Mouse (Mus musculus): ENCODE data around the gene Fermt1.

The Fermt1 gene

GRCm38 (mm10) chr2:132945326-132946207 lies at the start of gene Fermt1:
Fermt1 (minus strand) TSS chr2:132945906.
- no peak for DNase-seq (ENCODE audit: low read depth, low spot score)

- DNase-seq (ENCODE audit: low read depth, low spot score): no peak
Observed at GRCm38 (mm10) chr2:132992659-132993531, 47.2 kb upstream of the Fermt1 start.

DNA sequence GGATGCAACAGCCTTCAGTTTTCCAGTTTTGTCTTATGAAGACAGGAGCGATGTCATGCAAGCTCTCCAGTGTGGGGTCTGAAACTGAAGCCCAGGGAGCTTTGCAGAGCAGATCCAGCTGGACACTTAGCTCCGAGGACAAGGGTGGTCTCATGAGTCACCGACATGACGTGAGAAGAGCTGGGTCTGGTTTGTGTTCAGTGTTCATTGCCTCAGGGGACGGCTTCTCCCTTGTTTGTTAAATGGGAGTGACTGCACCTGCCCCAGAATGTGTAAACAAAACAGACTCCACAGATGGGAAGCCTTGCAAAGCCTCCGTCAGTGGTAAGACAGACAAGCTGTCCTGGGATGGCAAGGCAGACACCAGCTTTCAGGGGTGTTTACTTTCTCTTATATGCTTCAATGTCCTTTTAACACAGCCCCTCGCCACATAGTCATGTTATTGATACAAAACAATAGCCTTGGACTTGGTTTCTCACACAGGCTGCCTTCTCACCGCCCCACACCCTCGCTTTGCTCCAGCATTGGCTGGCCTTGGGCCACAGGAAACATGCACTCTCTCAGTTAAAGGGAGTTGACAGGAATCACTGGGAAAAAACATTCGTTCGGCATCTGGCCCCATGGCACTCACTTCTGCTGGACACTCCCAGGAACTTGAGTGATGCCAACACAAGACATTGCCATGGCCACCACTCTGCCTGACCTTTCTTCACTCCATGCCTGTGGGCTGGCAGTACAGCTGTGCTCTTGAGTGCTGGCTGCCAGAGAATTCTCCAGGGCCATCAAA lies 44.3 kb upstream of the Fermt1 start:
- no peak for DNase-seq (ENCODE audit: low read depth, low spot score)

DNA sequence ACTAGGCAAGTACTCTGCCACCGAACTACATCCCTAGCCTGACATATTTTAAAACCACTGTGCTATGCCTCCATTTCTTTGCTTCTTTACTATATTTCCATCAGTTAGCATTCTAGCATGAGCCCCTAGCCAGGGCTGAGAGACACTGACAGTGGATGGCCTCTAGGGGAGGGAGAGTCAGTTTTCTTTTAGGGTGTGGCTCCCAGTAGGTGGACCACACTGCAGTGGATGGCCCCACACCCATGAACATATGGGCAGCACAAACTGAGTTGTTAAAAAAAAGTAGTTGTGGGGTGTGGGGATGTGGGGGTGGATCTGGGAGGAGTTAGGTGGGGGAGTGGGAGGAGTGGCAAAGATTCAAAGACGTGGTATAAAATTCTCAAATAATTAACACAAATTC lies 27.6 kb upstream of the Fermt1 start:
- no peak for DNase-seq (ENCODE audit: low read depth, low spot score)

DNA sequence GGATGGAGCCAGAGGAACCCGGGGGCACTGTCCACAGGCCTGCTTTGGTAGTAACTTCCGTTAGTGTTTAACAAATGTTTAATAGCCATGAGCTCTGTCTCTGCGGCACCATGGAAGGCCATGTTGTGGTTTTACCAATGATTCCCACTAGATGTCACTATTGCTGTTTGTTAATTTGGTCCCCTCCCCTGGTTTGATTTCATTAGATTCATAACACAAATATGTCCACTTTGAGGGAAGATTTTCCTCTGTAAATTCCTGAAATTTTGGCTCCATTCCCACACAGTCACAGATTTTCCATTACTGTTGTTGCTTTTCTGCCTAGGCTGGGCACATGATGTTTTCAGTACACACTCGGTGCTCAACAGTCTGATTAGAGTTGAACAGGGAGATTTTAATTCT lies 25.1 kb upstream of the Fermt1 start:
- DNase-seq (ENCODE audit: low read depth, low spot score): peak; percentile 24

GRCm38 (mm10) chr2:132957786-132958185 lies 12.1 kb upstream of the Fermt1 start:
- DNase-seq (ENCODE audit: low read depth, low spot score): no peak

DNA sequence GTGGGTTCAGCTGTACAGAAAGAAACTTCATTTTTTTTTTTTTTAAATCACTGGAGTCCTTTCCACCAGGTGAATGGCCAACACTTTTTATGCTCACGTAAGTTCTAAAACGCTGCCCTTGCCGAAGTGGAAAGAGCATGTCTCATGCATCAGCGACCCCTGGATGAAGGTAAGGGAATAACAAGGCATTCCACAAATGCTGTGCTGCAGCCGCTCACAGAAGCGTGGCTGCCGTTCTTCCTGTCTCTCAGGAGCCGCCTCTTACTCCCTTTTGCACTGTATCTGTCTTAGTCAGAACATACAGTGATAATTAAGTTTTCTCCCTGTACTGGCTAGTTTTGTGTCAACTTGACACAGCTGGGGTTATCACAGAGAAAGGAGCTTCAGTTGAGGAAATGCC lies 6.5 kb upstream of the Fermt1 start:
- DNase-seq (ENCODE audit: low read depth, low spot score): peak; percentile 5

DNA sequence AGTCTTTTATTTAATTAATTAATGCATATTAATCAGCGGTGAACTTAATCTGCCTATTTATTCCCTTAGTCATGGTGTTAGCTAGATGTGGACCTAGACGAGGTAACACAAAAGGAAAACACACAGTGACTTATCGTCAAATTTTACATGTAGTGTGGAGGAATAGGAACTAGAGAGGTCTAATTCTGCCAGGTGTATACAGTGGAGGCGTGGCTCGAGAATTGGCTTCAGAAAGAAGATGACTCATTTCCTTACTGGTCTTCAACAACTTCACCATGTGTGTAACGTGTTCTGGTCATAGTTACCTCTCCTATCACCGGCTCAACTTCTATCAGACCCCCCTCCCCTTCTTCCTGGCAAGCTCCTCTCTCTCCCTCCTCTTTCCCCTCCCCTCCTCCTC lies 2.5 kb upstream of the Fermt1 start:
- DNase-seq (ENCODE audit: low read depth, low spot score): no peak

DNA sequence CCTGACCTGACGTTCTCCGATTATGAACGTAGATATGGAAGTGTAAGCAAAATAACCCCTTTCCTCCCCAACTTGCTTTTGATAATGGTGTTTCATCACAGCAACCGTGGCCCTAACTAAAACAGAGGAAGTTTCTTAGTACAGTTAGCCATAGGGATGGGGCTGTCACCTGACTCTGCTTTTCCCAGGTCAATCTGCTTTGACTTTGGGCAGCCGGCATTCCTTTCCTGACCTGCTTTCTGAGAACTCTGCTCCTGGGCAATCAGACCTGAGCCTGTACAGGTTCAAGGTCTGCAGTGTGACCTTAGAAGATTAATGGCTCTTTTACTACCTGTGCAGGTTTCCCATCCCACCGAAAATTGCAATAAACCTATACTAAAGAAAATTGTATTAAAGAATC lies 1.3 kb upstream of the Fermt1 start:
- DNase-seq (ENCODE audit: low read depth, low spot score): no peak

DNA sequence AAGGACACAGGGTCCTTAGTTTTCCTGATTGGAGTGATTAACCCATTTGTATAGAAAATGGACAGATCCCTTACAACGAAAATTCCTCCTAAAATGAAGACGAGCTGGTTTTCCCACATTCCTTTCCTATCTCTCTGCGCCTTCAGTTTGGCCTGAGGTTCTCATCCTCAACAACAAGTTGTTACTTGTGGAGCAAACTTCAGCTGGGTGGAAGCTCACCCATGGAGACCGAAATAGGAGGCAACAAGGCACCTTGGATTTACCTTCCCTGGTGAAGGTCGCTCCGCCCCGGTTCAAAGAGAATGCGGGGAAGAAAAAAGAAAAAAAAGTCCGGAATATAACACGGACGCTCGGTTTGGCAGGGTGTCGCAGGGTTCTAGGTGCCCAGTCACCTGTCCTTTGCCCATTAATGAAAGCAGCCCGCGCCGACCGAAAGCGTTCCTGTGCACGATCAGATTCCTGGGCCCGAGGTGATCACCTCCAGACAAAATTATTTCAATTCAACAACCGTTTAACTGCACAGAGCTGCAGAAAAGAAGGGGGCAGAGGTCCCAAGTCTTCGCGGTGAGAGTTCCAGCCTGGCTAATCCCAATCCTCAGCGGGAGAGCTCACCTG lies 888 bp downstream of the Fermt1 start:
- no peak for DNase-seq (ENCODE audit: low read depth, low spot score)

DNA sequence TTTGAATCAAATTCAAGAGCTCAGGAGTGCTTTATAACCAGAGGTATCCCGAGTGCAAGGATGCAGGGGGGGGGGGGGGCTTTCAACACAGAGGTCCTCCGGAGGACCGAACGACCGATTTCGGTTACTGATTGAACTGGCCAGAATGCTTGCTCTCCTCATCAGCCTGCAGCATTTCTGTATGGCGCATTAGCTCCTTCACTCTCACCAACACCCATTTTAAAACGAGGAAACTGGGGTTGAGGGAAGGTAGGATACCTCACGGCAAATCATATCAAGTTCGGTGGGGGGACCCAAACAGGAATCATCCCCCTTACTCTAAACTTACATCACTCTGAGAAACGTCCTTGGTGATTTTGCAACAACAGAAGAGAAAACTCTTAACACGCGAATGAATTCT lies 1.7 kb downstream of the Fermt1 start:
- DNase-seq (ENCODE audit: low read depth, low spot score): no peak

- DNase-seq (ENCODE audit: low read depth, low spot score): no peak
Observed at GRCm38 (mm10) chr2:132943596-132943995, 2.1 kb downstream of the Fermt1 start.

- no peak for DNase-seq (ENCODE audit: low read depth, low spot score)
Observed at GRCm38 (mm10) chr2:132939056-132939455, 6.7 kb downstream of the Fermt1 start.

DNA sequence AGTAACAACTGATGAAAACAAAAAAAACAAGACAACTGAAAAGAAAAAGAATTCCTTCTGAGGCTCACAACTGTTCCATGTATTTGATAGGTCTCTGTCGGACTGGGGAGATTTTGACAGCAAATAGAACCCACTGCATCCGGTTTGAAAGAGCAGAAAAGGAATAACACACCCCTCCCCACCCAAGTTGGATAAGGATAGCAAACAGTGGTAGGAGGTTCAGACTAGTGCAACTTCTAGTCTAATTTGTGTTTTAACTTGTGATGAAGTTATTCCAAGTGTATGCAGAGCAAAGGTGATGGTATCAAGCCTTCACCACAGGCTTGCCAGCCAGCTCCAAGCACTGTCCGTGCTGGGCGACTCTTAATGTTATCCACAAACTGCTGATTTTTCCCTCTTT lies 9.5 kb downstream of the Fermt1 start:
- DNase-seq (ENCODE audit: low read depth, low spot score): no peak

GRCm38 (mm10) chr2:132934711-132935110 lies 11.0 kb downstream of the Fermt1 start:
- no peak for DNase-seq (ENCODE audit: low read depth, low spot score)

DNA sequence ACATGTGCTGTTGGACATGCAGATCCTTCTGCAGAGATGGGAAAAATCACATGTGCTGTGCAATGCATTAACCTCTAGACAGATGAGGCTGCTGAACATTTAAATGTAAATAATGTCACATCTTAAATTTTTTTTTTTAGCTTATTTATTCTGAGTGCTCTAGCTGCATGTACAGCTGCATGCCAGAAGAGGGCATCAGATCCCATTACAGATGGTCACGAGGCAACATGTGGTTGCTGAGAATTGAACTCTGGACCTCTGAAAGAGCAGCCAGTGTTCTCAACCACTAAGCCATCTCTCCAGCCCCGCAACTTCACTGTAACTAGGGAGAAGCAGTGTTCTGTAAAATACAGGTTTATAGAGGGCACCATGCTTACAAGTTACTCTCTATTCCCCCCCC lies 11.6 kb downstream of the Fermt1 start:
- no peak for DNase-seq (ENCODE audit: low read depth, low spot score)

GRCm38 (mm10) chr2:132928999-132929398 lies 16.7 kb downstream of the Fermt1 start:
- no peak for DNase-seq (ENCODE audit: low read depth, low spot score)

DNA sequence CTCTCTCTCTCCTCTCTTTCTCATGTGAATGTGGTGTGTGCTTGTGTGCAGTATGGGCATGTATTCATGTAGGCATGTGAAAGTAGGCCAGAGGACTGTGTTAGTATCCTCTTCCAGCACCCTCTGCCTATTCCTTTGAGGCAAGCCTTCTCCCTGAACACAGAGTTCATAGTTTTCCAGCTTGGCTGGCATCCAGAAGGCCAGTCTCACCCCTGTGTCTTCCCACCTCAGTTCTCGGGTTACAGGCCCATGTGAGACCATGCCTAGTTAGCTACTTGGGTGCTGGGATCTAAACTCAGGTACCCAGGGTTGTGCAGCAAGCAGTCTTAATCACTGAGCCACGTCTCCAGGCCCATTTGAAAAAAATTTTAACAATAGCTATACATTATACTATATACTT lies 17.8 kb downstream of the Fermt1 start:
- no peak for DNase-seq (ENCODE audit: low read depth, low spot score)

DNA sequence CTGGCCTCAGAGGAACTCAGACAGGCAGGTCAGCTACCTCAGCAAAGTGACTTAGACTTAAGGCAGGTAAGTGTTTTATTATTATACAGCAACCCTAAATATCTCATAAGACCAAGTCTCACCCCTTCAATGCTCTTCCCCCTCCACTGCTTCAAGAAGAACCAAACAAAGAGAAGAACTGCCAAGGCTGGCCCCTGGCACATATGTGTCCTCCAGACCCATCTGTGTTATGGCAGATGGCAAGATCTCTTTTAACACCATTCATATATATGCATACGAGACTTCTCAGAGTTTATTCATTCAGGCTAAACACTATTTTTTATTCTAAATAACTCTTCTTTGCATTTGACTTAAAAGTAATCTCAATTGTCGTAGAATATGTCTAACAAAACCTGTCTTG lies 18.4 kb downstream of the Fermt1 start:
- no peak for DNase-seq (ENCODE audit: low read depth, low spot score)

DNA sequence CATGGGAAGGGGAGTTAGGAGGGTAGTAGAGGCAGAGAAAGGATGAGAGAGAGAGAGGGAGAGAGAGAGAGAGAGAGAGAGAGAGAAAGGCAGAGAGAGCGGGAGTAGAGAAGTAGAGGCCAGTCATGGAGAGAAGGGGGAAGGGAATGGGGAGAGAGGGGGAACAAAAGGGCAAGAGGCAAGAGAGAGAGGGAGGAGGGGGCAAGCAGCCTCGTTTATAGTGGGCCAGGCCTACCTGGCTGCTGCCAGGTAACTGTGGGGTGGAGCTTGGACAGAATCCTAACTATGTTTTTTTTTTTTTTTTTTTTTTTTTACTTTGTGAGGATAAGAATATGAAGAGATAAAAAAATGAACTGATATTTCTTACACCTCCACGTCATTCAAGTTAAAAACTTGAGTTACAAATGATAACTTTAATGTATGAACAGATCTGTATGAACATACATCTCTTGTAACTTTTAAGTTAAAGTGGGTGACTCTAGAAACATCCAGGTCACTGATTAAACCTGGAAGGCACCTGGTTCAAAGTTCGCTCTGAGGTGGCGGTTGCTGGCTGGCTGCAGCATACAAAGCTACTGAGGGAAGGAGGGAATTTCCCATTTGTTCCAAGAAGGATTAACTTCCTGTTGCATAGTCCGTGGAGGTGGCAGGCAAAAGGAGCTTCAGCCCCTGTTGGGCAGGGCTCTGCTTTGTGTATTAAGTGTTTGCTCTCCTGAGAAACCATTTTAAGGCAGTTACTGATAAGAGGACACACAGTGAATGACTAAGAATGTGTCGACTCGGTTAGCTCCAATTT lies 22.2 kb downstream of the Fermt1 start:
- DNase-seq (ENCODE audit: low read depth, low spot score): no peak

All from CD4-positive, CD25-positive, alpha-beta regulatory T cell, adult 2 months (primary cell).